Mouse (Mus musculus) gastrocnemius, adult 2 months (tissue): Measurements from ENCODE around the gene Gm3453. TPM values are rescaled to one million over a fixed set of nuclear protein-coding genes. Genes with fewer than 3 reads are reported as not detected.
"Not testable (repeated sequence)": the region's sequence is repeated elsewhere in the genome, so short reads cannot be mapped to it uniquely, and the experiment has no call there.

Experiments used
- DNase-seq: peaks from one replicate; pipeline ENCODE4 v3.0.0; 2022
- H3K27ac ChIP-seq: fragments of 200-600 bp; 2 replicates; pipeline ENCODE4 v1.8.1; 2022; ENCODE audit warnings: mild to moderate bottlenecking
- H3K4me3 ChIP-seq: fragments of 200-600 bp; 2 replicates; pipeline ENCODE4 v1.8.1; 2022; ENCODE audit warnings: mild to moderate bottlenecking, moderate library complexity
- CTCF ChIP-seq: fragments of 200-600 bp; IDR thresholded peaks from 2 replicates; pipeline ENCODE4 v1.8.1; 2022; ENCODE audit warnings: antibody characterized with exemption, mild to moderate bottlenecking, moderate library complexity
- intact Hi-C: fragments of 180-260 bp; cut with DNase I; formaldehyde crosslinking; loops from one replicate; pipeline ENCODE4 v1.15.1; 2025
- long read RNA-seq, 2 experiments: library from polyadenylated mRNA; stranded (forward); transcript quantifications; one replicate each; pipeline ENCODE4 v2.0.0; 2021
- total RNA-seq, 2 experiments: library from RNA; stranded (reverse); gene quantifications; 2 replicates each; pipeline ENCODE4 v1.2.3; 2021

Gm3453 gene
- not detected for total RNA-seq
- long read RNA-seq, experiment 1, result 0 reads
- long read RNA-seq, experiment 2, result 0 reads

GRCm38 (mm10) chr14:5979037-5979436 lies at the start of gene Gm3453:
Gene Gm3453, minus strand, starts transcription at chr14:5979137.
- H3K27ac ChIP-seq, DNase-seq, H3K4me3 ChIP-seq, intact Hi-C loops: not testable (repeated sequence)

- H3K27ac ChIP-seq, H3K4me3 ChIP-seq, intact Hi-C loops: not testable (repeated sequence)
- peak; percentile 15 for DNase-seq
Measured at GRCm38 (mm10) chr14:5987136-5987535, 8.2 kb upstream of the Gm3453 start.

- intact Hi-C loops, DNase-seq, H3K27ac ChIP-seq, H3K4me3 ChIP-seq: not testable (repeated sequence)
Measured at GRCm38 (mm10) chr14:5962441-5962840, 16.5 kb downstream of the Gm3453 start.

- Histone ChIP-seq H3K27ac (peak within 1 kb of the TSS; percentile 56; the same call in 1 of the 2 replicates), H3K4me3 (peak within 1 kb of the TSS; percentile 69)
- intact Hi-C loops, result not testable (repeated sequence)
- peak; percentile 26 for DNase-seq
Measured at GRCm38 (mm10) chr14:5961635-5962034, 17.3 kb downstream of the Gm3453 start, which contains the start of gene Gm3248. Gene Gm3248, minus strand, starts transcription at chr14:5961745.

- peak; percentile 26 for DNase-seq
- intact Hi-C loops, result not testable (repeated sequence)
- H3K27ac ChIP-seq, result peak overlapping the region; percentile 56; the same call in 1 of the 2 replicates
- peak overlapping the region; percentile 69 for H3K4me3 ChIP-seq
Measured at GRCm38 (mm10) chr14:5961102-5961501, 17.8 kb downstream of the Gm3453 start.

- peak; percentile 44; the same call in 1 of the 2 replicates for TF ChIP-seq CTCF
- DNase-seq, H3K27ac ChIP-seq, H3K4me3 ChIP-seq, intact Hi-C loops: not testable (repeated sequence)
Measured at GRCm38 (mm10) chr14:5960479-5960878, 18.5 kb downstream of the Gm3453 start.

- not testable (repeated sequence) for H3K27ac ChIP-seq
Measured at GRCm38 (mm10) chr14:5923276-5923675, 55.7 kb downstream of the Gm3453 start.

More at GRCm38 (mm10) chr14:5923276-5923675, 55.7 kb downstream of the Gm3453 start:
- H3K4me3 ChIP-seq, DNase-seq, intact Hi-C loops: not testable (repeated sequence)

Other genes with a start within 250 kb of the Gm3453 start
- under 1 TPM in 1 of 2 experiments, not detected in 1; 0.47 TPM for gene Gm3373, start 237.6 kb downstream of the Gm3453 start, total RNA-seq
- not detected for gene Gm3383, start 171.2 kb downstream of the Gm3453 start, total RNA-seq
- gene Gm3424, start 148.8 kb downstream of the Gm3453 start, total RNA-seq, result not detected
- gene Gm8237, start 98.8 kb downstream of the Gm3453 start, total RNA-seq, result under 1 TPM in 1 of 2 experiments, not detected in 1; 0.31 TPM
- under 1 TPM in 1 of 2 experiments, not detected in 1; 0.20 TPM for gene Gm3248, start 17.4 kb downstream of the Gm3453 start, total RNA-seq
- not detected for gene Gm6337, start 79.1 kb upstream of the Gm3453 start, total RNA-seq
- under 1 TPM in 1 of 2 experiments, not detected in 1; 0.53 TPM for gene Gm8206, start 114.8 kb upstream of the Gm3453 start, total RNA-seq
- not detected for gene Gm3468, start 129.5 kb upstream of the Gm3453 start, total RNA-seq
- not detected for gene Gm3476, start 146.7 kb upstream of the Gm3453 start, total RNA-seq
- gene Gm21560, start 240.2 kb upstream of the Gm3453 start, total RNA-seq, result under 1 TPM in 1 of 2 experiments, not detected in 1; 0.14 TPM